Mouse (Mus musculus) fibroblast of lung, adult 2 months (primary cell): ENCODE measurements around the gene Ccdc38.

ENCODE experiments used
- DNase-seq: peaks from one replicate; pipeline ENCODE4 v3.0.0-alpha.2; 2011; ENCODE audit warnings: low read depth

Gene Ccdc38

GRCm38 (mm10) chr10:93540431-93541210 lies at the start of gene Ccdc38:
Gene Ccdc38, plus strand, starts transcription at chr10:93540632.
- DNase-seq: no peak

GRCm38 (mm10) chr10:93500864-93501263 lies 39.6 kb upstream of the Ccdc38 start:
- DNase-seq: no peak

GRCm38 (mm10) chr10:93501346-93501745 lies 39.1 kb upstream of the Ccdc38 start:
- no peak for DNase-seq

GRCm38 (mm10) chr10:93508383-93508970 lies 32.0 kb upstream of the Ccdc38 start:
- no peak for DNase-seq

GRCm38 (mm10) chr10:93509532-93510153 lies 30.8 kb upstream of the Ccdc38 start:
- DNase-seq: no peak

- no peak for DNase-seq
These were observed 25.0 kb upstream of the Ccdc38 start for GRCm38 (mm10) chr10:93515419-93515818.

GRCm38 (mm10) chr10:93515927-93516326 lies 24.5 kb upstream of the Ccdc38 start:
- DNase-seq: no peak

GRCm38 (mm10) chr10:93517754-93518153 lies 22.7 kb upstream of the Ccdc38 start:
- no peak for DNase-seq

GRCm38 (mm10) chr10:93518186-93518585 lies 22.2 kb upstream of the Ccdc38 start:
- DNase-seq: no peak

GRCm38 (mm10) chr10:93518620-93519019 lies 21.8 kb upstream of the Ccdc38 start:
- no peak for DNase-seq

GRCm38 (mm10) chr10:93519159-93519558 lies 21.3 kb upstream of the Ccdc38 start:
- no peak for DNase-seq

- no peak for DNase-seq
These were observed 20.7 kb upstream of the Ccdc38 start for GRCm38 (mm10) chr10:93519756-93520155.

- peak; percentile 46 for DNase-seq
These were observed 19.4 kb upstream of the Ccdc38 start for GRCm38 (mm10) chr10:93520994-93521393.

GRCm38 (mm10) chr10:93525329-93525728 lies 15.1 kb upstream of the Ccdc38 start:
- DNase-seq: no peak

GRCm38 (mm10) chr10:93538287-93538686 lies 2.1 kb upstream of the Ccdc38 start:
- no peak for DNase-seq

- DNase-seq: no peak
These were observed 1.6 kb upstream of the Ccdc38 start for GRCm38 (mm10) chr10:93538818-93539217.

- peak; percentile 23 for DNase-seq
These were observed 529 bp upstream of the Ccdc38 start, which contains the start of gene Amdhd1 for GRCm38 (mm10) chr10:93539775-93540430. Gene Amdhd1, minus strand, starts transcription at chr10:93540033.

- no peak for DNase-seq
These were observed 1.2 kb downstream of the Ccdc38 start for GRCm38 (mm10) chr10:93541585-93541984.

GRCm38 (mm10) chr10:93542356-93542755 lies 1.9 kb downstream of the Ccdc38 start:
- DNase-seq: no peak

- no peak for DNase-seq
These were observed 2.7 kb downstream of the Ccdc38 start for GRCm38 (mm10) chr10:93543176-93543575.

- no peak for DNase-seq
These were observed 3.7 kb downstream of the Ccdc38 start for GRCm38 (mm10) chr10:93544172-93544571.

GRCm38 (mm10) chr10:93547741-93548270 lies 7.4 kb downstream of the Ccdc38 start:
- no peak for DNase-seq
